Mouse (Mus musculus) spleen, embryonic (tissue): ENCODE results near the gene Slc25a12.

Experiments used
- CTCF ChIA-PET: fragments of 350-600 bp; sonication (Branson Sonifier 250); formaldehyde crosslinking; loops from one replicate; lab custom pipeline; 2022; lab: Charles Lee

The Slc25a12 gene

DNA sequence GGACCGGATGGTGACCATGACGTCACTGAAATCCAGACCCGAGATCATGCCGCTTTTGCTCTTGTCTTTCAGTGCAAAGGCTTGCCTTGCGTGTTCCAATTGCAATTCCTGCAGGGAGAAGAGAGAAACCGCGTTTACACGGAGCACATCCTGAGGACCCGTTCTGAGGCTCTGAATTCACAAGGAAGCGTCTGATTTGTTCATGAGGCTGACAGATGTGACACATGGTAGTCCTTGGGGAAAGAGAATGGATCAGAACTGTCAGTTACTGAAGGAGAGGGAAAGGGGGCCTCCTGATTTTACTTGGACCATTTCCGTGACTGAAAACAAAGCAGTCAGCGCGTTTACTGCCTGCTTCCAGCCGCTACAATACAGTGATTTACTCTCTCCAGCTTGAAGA lies 52.5 kb downstream of the Slc25a12 start:
- CTCF ChIA-PET: interaction anchor here (0.6 kb wide), 1 partner anchor 9 kb away, joined by 4 read pairs; no protein-coding TSS in a partner anchor

DNA sequence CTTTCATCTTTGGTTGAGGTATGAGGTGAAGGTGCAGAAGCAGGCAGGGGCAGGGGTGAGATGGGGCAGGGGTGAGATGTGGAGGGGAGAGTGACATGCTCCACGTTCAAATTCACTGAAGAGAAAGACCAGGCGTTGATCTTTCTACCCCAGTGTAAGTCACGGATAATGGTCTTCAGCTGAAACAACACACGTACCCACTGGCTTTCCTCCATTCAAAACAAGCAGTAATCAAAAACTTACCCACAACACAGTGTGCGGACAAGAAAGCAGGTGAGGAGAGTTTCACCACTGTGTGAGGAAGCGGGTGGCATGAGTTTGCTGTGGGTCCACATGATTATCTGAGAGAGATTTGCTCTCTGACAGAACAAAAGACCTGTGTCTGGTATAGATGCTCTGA lies 53.5 kb downstream of the Slc25a12 start:
- CTCF ChIA-PET: no interaction called here

DNA sequence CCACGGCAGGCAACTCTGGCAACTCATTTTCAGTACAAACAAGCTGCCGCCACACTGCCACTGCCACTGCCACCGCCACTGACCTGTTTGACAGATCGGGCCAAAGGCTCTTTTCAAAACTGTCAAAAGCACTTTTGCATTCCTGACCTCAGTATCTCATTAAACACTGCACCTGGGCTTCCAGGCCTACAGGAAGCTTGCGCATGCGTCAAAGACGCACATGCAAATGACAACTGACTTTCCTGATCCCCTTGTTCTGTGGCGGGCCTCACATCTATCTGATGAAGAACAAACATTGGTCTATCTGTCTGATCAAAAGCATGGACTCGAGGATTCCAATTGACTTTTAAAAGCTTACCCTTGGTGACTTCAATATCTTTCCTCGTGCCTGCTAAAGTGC lies 55.5 kb downstream of the Slc25a12 start:
- CTCF ChIA-PET: interaction anchor here (1.0 kb wide), 1 partner anchor 20 kb away, joined by 13 read pairs; no protein-coding TSS in a partner anchor

DNA sequence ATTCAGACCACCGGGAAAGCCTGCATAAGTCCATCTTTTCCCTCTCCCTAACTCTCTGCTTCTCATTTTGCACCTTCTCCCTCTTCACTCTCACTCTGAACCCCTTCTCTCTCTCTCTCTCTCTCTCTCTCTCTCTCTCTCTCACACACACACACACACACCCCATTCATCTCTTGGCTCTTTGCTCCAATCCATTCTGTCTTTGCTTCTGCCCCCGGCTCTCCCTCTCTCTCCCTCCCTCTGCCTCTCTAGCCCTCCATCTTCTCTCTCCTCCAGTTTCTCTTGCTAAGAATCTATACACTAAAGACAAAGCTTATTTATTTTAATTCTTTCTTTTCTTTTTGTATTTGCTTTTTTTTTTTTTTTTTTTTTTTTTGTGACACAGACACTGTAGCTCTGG lies 57.8 kb downstream of the Slc25a12 start:
- CTCF ChIA-PET: interaction anchor here (0.7 kb wide), 1 partner anchor 156 kb away, joined by 5 read pairs; no protein-coding TSS in a partner anchor

DNA sequence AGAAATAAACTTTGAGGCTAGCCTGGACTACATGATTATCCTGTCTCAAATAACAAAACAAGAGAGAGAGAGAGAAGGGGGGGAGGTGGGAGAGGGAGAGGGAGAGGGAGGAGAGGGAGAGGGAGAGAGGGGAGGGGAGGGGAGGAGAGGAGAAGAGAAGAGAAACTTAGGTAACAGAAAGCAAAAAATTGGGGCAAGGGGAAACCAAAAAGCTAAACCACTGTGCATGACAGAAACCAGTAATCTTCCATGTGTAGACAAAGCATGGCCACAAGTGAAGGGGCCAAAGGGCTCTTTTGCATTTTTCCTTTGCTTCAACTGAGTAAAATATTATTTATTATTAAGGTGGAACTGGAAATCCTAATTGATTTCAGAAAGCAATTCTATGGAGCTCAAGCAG lies 61.2 kb downstream of the Slc25a12 start:
- CTCF ChIA-PET: interaction anchor here (0.7 kb wide), 1 partner anchor 9 kb away, joined by 4 read pairs; no protein-coding TSS in a partner anchor

DNA sequence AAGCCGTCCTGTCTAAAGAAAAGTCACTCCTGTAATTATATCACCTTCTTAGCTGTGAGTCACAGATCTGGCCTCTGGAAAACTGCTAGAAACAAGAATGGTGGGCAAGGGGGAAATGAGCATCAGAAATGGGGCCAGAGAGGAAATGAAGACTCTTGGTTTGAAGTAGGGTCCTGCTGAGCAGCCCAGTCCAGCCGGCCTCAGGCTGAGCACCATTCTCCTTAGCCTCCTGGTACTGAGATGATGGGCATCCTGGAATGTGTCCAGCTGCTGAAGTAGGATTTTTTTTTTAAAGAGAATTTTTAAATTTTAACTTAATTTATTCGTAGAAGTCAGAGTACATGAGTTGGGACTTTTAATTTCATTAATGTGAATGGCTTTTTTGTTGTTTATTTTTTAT lies 62.7 kb downstream of the Slc25a12 start:
- CTCF ChIA-PET: interaction anchor here (0.7 kb wide), 1 partner anchor 10 kb away, joined by 4 read pairs; no protein-coding TSS in a partner anchor

DNA sequence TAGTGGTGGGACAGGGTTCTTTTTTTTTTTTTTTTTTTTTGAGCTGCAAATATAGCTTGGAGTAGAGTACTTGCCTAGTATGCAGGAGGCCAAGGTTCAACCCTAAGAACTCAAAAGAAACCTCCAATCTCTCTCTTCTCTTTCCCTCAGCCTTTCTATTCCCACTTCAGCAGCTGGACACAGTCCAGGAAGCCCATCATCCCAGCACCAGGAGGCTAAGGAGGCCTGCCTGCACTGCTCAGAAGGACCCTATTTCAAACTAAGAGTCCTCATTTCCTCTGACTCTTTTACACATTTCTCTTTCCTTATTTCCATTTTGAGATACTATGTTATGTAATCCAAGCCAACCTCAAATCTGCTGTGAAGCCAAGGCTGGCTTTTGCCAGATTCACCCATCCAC lies 64.3 kb downstream of the Slc25a12 start:
- CTCF ChIA-PET: no interaction called here

DNA sequence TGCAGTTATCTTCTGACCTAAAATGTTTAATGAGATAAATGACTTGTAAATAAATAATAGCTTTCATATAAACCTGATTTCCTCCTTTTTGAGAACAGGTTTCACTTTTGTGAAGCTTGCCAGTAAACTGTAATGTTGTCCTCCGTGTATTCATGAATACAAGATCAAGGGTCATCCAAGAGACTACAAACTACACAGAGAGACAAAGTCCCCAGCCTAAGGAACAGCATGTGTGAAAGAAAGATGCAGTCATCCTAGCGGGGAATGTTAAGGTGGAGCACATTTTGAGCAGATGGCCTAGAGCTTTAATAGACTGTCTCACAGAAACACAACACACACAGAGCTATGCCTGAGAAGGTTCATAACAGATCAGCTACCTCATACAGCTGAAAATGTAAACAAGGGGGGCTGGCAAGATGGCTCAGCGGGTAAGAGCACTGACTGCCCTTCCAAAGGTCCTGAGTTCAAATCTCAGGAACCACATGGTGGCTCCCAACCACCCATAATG lies 65.3 kb downstream of the Slc25a12 start:
- CTCF ChIA-PET: interaction anchor here (0.6 kb wide), 1 partner anchor 62 kb away, joined by 6 read pairs; no protein-coding TSS in a partner anchor

DNA sequence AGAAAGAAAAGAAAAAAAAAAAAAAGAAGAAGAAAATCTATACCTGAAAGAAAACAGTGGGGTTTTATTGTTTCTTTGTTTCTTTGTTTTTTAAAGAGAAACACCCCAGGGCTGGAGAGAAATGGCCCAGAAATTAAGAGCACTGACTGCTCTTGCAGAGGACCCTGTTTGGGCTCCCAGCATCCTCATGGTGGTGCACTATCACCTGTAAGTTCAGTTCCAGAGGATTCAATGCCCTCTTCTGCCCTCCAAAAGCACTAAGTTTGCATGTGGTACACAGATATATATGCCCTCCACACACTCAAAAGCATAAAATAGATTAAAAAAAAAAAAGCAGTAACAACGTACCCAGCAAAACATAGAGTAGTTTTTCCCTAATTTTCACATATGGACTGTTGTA lies 68.8 kb downstream of the Slc25a12 start:
- CTCF ChIA-PET: no interaction called here

DNA sequence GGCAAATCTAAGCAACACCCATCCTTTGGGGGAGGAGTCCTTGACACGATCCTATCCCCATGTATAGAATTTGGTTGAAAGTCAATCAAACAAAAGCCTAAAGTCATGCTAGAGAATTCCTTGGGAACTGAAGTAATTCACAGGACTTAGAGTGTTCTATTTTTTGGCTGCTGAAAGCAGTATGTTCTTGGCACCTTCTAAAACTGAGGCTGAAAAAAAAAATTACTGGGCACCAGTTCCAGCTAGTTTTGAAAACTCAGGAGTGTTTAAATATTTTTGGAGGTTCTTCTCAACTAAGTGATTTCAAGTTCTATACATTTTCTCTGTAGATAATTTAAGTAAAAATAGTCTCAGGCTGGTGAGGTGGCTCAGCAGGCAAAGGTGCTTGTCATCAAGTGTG lies 70.0 kb downstream of the Slc25a12 start:
- CTCF ChIA-PET: no interaction called here

DNA sequence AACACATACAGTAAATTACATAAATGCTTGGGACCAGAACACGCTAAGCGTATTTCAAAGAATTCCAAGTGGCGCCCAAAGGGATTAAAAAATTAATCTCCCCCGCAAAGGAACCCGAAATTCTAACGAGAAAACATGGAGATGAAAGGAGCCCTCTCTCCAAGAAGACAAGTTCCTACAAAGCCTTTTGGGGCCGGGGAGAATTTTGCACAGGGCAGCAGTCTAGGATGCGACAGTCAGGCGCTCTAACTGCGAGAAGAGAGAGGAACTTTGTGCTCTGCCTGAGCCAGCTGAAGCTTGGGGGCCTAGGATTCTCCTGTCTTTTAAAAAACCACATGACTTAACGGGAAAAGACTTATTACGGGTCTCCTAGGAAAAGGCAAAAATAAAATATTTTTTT lies 71.7 kb downstream of the Slc25a12 start:
- CTCF ChIA-PET: no interaction called here

DNA sequence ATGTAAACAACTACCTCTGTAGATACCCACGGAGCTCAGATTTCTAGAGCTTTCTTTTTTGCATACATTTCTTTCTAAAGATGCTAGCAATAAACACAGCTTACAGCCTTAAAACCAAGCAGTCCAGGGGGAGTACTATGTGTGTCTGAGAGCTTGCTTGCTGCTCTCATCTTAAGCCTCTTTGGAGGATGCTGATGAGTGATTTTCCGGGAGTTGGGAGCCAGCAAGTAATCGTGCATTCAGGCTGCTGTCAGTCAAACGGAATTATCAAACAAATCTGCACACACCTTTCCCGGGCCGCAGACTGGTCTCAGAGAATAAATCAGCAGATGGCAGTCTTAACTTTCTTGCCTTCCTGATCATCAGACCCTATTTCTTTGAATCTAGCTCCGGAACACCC lies 73.1 kb downstream of the Slc25a12 start:
- CTCF ChIA-PET: interaction anchor here (0.5 kb wide), 1 partner anchor 10 kb away, joined by 4 read pairs; no protein-coding TSS in a partner anchor

DNA sequence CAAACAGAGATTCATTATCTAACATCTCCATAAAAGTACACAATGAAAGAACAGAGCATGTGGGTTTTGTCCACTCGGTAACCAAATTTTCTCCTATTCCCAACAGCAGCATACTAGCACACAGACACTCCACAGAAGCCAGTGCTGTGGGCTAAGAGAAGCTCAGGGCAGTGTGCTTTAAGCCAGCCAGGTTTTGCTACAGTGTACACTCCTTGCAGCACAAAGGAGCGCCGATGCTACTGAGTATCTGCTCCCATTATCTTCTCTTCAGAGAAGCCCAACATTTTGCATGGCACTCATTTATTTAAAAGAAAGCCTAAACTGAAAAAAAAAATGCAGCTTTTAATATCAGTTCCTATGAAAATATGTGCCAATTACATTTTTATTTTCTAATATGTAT lies 73.6 kb downstream of the Slc25a12 start:
- CTCF ChIA-PET: no interaction called here

DNA sequence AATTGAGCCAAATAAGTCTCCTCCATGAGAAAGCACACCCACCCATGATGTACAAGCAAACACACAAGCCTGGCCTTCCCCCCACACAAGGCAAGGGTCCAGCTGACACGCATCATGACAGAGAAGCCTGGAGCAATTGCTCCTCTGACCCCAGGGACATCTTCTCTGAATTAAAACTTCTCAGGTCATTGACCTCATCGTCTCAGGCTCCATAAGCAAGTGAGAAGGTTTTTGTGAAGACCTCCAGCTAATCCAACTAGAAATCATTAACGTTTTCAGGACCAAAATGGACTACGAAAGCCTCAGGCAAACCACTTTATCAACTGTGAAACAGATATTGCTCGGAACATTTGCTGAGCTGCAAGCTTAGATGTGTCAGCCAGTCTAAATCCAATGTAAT lies 76.0 kb downstream of the Slc25a12 start:
- CTCF ChIA-PET: interaction anchor here (0.8 kb wide), 1 partner anchor 11 kb away, joined by 3 read pairs; no protein-coding TSS in a partner anchor

DNA sequence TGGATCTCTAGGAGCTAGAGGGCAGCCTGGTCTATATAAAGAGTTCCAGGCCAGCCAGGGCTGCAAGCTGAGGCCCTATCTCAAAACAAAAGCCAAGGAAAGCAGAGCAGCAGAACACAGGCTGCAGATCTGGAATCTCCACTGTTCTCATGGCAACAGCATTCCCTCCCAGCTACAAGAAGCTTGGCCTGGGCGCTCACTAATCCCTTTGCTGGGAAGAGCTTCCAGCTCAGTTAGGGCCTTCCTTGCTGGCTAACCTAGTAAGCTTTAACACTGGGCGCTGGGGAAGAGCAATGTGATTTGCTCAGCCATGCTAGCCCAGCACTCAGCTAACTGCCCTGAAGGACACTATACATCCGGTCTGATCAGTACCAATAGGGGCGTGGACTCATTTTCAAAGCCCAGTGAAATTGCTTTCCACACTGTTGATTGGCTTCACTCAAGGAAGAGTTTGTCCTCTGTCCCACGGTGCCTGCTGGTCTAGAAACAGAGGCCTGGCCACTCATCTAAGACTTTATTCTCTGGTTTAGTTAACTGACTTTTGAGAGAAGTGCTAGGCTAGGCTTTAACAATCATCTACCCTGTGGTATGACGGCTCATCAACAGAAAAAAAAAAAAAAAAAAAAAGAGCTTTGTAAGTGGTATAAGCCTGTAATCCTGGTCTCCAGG lies 77.3 kb downstream of the Slc25a12 start:
- CTCF ChIA-PET: no interaction called here

DNA sequence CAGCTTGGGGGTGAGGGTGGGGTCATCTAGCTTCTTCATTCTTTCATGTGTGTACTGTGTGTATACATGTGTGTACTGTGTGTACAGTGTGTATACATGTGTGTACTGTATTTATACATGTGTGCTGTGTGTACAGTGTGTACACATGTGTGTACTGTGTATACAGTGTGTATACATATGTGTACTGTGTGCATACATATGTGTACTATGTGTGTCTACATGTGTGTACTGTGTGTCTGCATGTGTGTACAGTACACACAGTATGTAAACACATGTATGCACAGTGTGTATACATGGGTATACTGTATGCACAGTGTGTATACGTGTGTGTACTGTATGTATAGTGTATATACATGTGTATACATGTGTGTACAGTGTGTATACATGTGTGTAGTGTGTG lies 85.6 kb downstream of the Slc25a12 start:
- CTCF ChIA-PET: no interaction called here

DNA sequence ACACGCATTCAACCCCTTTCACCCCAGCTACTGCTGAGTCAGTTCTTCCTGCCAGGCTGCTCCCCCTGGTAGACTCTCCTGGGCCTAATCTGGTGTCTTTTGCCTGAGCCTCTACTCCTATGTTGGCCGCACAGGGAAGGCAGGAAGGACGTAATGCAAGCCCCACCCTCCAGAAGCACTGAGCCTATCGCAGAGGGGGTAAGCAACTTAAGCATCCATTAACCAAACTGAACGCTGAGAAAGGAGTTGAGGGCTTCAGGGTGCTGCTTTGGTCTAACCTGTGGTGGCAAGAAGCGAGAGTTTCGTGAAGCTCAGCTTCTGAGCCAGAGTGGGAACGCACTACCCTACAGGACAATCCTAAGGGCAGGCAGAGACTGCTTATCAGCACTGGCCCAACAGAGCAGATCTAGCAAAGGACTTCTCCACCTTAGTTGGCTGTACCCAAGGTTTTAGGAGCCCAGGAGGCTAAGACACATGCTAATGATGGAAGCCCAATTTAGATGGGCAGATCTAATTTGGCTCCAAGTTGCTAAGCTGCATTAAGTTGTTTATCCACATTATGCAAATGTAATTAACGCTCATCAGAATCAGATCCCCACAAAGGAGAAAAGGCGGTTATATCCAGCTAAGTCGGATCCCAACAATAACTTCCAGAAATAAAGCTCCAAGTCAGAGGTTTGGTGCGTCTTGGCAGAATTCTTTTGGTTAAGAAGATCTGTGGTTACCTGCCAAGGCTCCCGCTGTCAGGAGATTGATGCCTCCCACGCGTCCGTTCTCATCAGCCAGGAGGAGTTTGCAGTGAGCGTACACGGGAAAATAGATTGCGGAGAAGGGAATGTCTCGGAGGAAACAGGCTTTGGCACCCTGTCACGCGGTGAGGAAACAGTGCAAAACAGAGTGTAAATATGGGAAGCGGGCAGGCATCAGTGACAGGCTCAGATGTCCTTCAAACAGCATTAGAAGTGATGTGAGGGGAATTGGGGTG lies 88.5 kb downstream of the Slc25a12 start:
- CTCF ChIA-PET: no interaction called here

DNA sequence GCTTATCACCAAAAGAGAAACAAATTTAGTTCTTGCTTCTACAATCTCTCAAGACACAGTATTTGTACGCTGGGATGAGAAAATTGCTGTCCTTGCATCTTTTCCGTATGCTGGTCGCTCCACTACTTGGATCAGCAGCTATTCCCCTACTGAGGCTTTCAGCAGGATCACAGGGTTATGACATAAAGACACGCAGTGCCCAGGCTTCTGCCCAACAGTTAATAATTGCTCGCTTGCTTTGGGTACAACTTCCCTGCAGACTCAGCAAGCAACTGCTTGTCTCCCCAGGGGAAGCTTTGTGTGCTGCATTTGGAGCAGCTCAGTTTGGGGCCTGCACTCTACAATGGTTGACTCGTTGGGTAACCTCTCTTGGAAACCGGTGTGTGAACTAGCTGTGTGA lies 91.8 kb downstream of the Slc25a12 start:
- CTCF ChIA-PET: no interaction called here

DNA sequence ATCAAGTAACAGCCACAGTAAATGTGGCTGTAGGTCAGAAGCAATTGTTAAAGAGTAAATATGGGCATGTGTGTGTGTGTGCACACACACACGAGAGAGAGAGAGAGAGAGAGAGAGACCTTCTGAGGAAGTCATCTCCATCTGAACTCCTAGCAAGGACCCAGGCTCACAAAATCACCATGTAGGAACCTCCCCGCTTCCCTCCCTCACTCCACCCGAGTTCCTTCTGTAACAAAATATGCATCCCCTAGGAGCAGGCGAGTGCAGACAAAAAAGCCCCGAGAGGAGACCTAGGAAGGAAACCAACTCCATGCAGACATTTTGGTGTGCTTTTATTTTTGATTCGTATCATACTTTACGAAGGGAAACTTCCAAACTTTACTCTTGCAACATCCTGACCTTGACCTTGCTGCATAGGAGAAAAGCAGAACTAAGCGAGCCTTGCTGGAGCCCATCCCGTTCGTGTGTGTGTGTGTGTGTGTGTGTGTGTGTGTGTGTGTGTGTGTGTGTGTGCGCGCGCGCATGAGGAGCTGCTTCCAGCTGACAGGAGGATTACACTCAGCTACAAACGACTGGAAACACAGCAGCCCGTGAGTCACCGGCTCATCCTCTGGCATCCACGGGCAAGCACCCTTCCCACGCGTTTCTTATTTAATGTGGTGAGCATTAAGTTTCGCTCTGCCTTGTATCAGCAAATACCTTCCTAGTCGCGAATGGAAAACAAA lies 93.4 kb downstream of the Slc25a12 start:
- CTCF ChIA-PET: no interaction called here

DNA sequence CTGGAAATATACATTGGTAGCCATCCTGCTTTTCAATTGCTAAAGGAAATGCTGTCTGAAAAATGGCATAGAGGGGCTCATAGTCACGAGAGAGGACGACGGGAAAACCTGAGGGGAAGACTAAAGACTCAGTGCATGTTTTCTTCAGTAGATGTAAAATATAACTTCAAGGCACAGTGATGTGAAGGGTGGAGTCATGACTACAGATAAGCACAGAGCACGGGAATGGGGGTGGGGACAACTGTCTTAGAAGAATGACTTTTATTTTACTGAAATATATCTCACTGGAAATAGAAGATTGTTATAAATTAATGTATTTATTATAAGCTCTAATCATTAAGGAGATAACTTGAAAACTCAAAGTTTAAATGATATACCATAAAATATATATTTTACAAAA lies 97.5 kb downstream of the Slc25a12 start:
- CTCF ChIA-PET: no interaction called here

DNA sequence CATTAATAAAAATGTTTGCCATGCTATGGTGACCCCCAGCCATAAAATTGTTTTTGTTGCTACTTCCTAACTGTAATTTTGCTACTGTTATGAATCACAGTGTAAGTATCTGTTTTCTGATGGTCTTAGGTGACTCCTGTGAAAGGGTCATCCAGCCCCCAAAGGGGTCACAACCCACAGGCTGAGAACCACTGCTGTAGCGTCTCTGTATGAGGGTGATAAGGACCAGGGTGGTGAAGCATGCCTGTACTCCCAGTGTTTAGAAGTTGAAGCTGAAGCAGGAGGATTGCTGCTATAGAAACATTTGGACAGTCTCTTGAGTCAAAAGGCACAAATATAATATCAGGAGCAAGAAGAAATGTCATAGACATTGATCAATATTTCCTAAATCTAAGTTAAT lies 98.2 kb downstream of the Slc25a12 start:
- CTCF ChIA-PET: no interaction called here
